ENCODE assay signal across 25 mouse cellular contexts in the genomic region with DNA sequence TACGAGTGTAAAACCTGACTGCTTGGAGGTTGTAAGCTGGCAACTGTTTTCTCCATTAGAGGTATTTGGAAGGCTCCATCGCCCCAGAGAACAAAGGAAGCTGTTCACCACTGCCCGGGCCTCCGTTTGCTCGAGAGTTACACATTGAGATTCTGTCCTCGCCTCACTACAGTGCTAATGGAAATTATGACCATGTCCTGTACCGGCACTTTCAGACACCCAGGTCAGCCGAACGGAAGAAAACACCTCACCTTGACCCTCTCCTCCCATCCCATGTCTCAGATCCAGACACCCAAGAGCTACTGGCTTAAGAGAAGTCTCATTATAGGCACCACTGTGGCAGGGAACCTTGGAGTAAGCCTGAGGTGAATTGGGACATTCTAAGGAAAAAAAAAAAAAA. TPM values are rescaled to one million over a fixed set of nuclear protein-coding genes. Genes with fewer than 3 reads are reported as not detected.
"Had no signal": no experiment of that assay in that cellular context is flagged by ENCODE, and none has a peak within 500 bp of the region (broad histone marks: within the 10 kb centered on the region; RNA-seq: fewer than 3 reads in every experiment).

No protein-coding gene starts in this region.

- H3K4me3 ChIP-seq: gastrocnemius, adult 2 months; heart, adult 2 months; heart, embryonic 12.5 days; hindbrain, embryonic 13.5 days; limb, embryonic 15.5 days had no signal

- H3K9ac ChIP-seq: heart, embryonic 12.5 days; hindbrain, embryonic 15.5 days; kidney, embryonic 15.5 days; limb, embryonic 12.5 days; limb, embryonic 15.5 days; liver, embryonic 14.5 days had no signal

- H3K27ac ChIP-seq: gastrocnemius, adult 2 months; heart, adult 2 months; hindbrain, embryonic 13.5 days; hindbrain, embryonic 15.5 days; hindbrain, postnatal 0 days; kidney, embryonic 15.5 days; kidney, postnatal 0 days; limb, embryonic 12.5 days; limb, embryonic 15.5 days; liver, embryonic 14.5 days had no signal

- DNase-seq: gastrocnemius, adult 2 months; gastrocnemius, postnatal 10 days; gastrocnemius, postnatal 36 days; heart, adult 2 months; heart, postnatal 14 days; heart, postnatal 36 days; kidney, adult 11 months; kidney, adult 2 months; kidney, adult 9 months; kidney, postnatal 14 days; kidney, postnatal 36 days; layer of hippocampus, adult 9-11 months; layer of hippocampus, postnatal 36 days; left cerebral cortex, postnatal 4 days had no signal

- ATAC-seq: hindbrain, postnatal 0 days; intestine, embryonic 16.5 days had no signal

- H3K27me3 ChIP-seq: heart, embryonic 12.5 days; hindbrain, embryonic 13.5 days; hindbrain, embryonic 15.5 days; kidney, embryonic 15.5 days; limb, embryonic 12.5 days; limb, embryonic 15.5 days had no signal

- H3K9me3 ChIP-seq: heart, embryonic 12.5 days; hindbrain, embryonic 13.5 days; hindbrain, embryonic 15.5 days; kidney, embryonic 15.5 days; limb, embryonic 12.5 days; limb, embryonic 15.5 days had no signal

RNA-seq across cellular contexts. Expression of a gene that starts 15.1 kb away (rescaled TPM):
- total RNA-seq: hematopoietic stem cell, adult 5-6 weeks; layer of hippocampus, postnatal 36 days had no signal
